Mouse (Mus musculus) monocyte, adult 2 months (primary cell): ENCODE measurements at regions not wholly inside any gene's neighbourhood (a gene's known extent, or its start where the extent isn't known, plus 50 kb on each side); places are given as distances from the start of the nearest gene placed in this dataset.
A peak's percentile ranks its signal among the peaks of the same experiment; 100 is the strongest.

Source experiments
- DNase-seq, 2 experiments: peaks; one replicate each; pipeline ENCODE4 v3.0.0; 2022; ENCODE audit warnings: low spot score in 2 of 2, low read depth in 1 of 2

- no peak for DNase-seq
These were observed 148.0 kb upstream of the Klf6 start for GRCm38 (mm10) chr13:5713195-5713863.

GRCm38 (mm10) chr13:5714191-5714591, 147.1 kb upstream of the Klf6 start:
- no peak for DNase-seq

GRCm38 (mm10) chr13:5714793-5715192, 146.5 kb upstream of the Klf6 start:
- no peak for DNase-seq

GRCm38 (mm10) chr13:5716749-5717148, 144.5 kb upstream of the Klf6 start:
- no peak for DNase-seq

- no peak for DNase-seq
These were observed 138.0 kb upstream of the Klf6 start for GRCm38 (mm10) chr13:5723319-5723718.

GRCm38 (mm10) chr13:5724364-5724763, 136.9 kb upstream of the Klf6 start:
- no peak for DNase-seq

- peak in 1 of 2 experiments; percentile 7 for DNase-seq
These were observed 135.3 kb upstream of the Klf6 start for GRCm38 (mm10) chr13:5725984-5726383.

- no peak for DNase-seq
These were observed 134.8 kb upstream of the Klf6 start for GRCm38 (mm10) chr13:5726446-5726845.

GRCm38 (mm10) chr13:5728172-5728571, 133.1 kb upstream of the Klf6 start:
- no peak for DNase-seq

- DNase-seq, result no peak
These were observed 132.5 kb upstream of the Klf6 start for GRCm38 (mm10) chr13:5728808-5729207.

- no peak for DNase-seq
These were observed 131.7 kb upstream of the Klf6 start for GRCm38 (mm10) chr13:5729426-5730068.

- DNase-seq, result no peak
These were observed 129.1 kb upstream of the Klf6 start for GRCm38 (mm10) chr13:5732206-5732605.

GRCm38 (mm10) chr13:5735027-5735624, 126.2 kb upstream of the Klf6 start:
- DNase-seq, result no peak

GRCm38 (mm10) chr13:5736472-5736871, 124.8 kb upstream of the Klf6 start:
- DNase-seq, result no peak

- DNase-seq, result no peak
These were observed 124.1 kb upstream of the Klf6 start for GRCm38 (mm10) chr13:5737214-5737613.

- no peak for DNase-seq
These were observed 120.5 kb upstream of the Klf6 start for GRCm38 (mm10) chr13:5740805-5741204.

GRCm38 (mm10) chr13:5744949-5745348, 116.3 kb upstream of the Klf6 start:
- no peak for DNase-seq

GRCm38 (mm10) chr13:5757176-5757575, 104.1 kb upstream of the Klf6 start:
- DNase-seq, result no peak

- DNase-seq, result no peak
These were observed 103.3 kb upstream of the Klf6 start for GRCm38 (mm10) chr13:5757963-5758362.

- DNase-seq, result no peak
These were observed 101.3 kb upstream of the Klf6 start for GRCm38 (mm10) chr13:5760030-5760429.

- no peak for DNase-seq
These were observed 94.9 kb upstream of the Klf6 start for GRCm38 (mm10) chr13:5766394-5766793.

GRCm38 (mm10) chr13:5767202-5767601, 94.1 kb upstream of the Klf6 start:
- DNase-seq, result no peak

- no peak for DNase-seq
These were observed 92.6 kb upstream of the Klf6 start for GRCm38 (mm10) chr13:5768699-5769098.
